Comparison of ENCODE assay signal across 13 mouse cellular contexts in genomic region chr6:119095081-119095480, GRCm38 (mm10).
"Had no signal": no experiment of that assay in that cellular context is flagged by ENCODE, and none has a peak within 500 bp of the region (broad histone marks: within the 10 kb centered on the region; RNA-seq: fewer than 3 reads in every experiment).

No protein-coding gene starts in this region.

- DNase-seq: kidney, postnatal 14 days; lung, embryonic 14.5 days; lung, postnatal 14 days; right cerebral cortex, postnatal 14 days; thymus, adult 2 months; thymus, postnatal 36 days had no signal

- H3K4me1 ChIP-seq: kidney, embryonic 15.5 days; liver, embryonic 12.5 days; megakaryocyte, embryonic 14.5 days; midbrain, embryonic 12.5 days; stomach, embryonic 15.5 days had no signal

- H3K27ac ChIP-seq: kidney, embryonic 15.5 days; limb, embryonic 15.5 days; liver, embryonic 12.5 days; macrophage; midbrain, embryonic 12.5 days; stomach, embryonic 15.5 days had no signal

- ATAC-seq: liver, embryonic 12.5 days had no signal

- H3K36me3 ChIP-seq: kidney, embryonic 15.5 days; limb, embryonic 15.5 days; liver, embryonic 12.5 days; midbrain, embryonic 12.5 days; stomach, embryonic 15.5 days had no signal

- H3K4me3 ChIP-seq: kidney, embryonic 15.5 days; limb, embryonic 15.5 days; liver, embryonic 12.5 days; megakaryocyte, embryonic 14.5 days; midbrain, embryonic 12.5 days; stomach, embryonic 15.5 days had no signal

- H3K9ac ChIP-seq: kidney, embryonic 15.5 days; limb, embryonic 15.5 days; liver, embryonic 12.5 days; lung, embryonic 14.5 days; midbrain, embryonic 12.5 days; stomach, embryonic 15.5 days had no signal

- H3K4me2 ChIP-seq: kidney, embryonic 15.5 days; limb, embryonic 15.5 days; liver, embryonic 12.5 days; lung, embryonic 14.5 days; midbrain, embryonic 12.5 days; stomach, embryonic 15.5 days had no signal

- H3K27me3 ChIP-seq: kidney, embryonic 15.5 days; limb, embryonic 15.5 days; midbrain, embryonic 12.5 days; stomach, embryonic 15.5 days had no signal

- H3K9me3 ChIP-seq: kidney, embryonic 15.5 days; limb, embryonic 15.5 days; liver, embryonic 12.5 days; megakaryocyte, embryonic 14.5 days; midbrain, embryonic 12.5 days; stomach, embryonic 15.5 days had no signal
